Mouse (Mus musculus) T-helper 17 cell (primary cell): ENCODE results near the gene Nfix.
"Not testable (repeated sequence)": the region's sequence is repeated elsewhere in the genome, so short reads cannot be mapped to it uniquely, and the experiment has no call there.

Source experiments
- in situ Hi-C, 2 experiments: fragments of 300-600 bp; cut with MboI, MseI; formaldehyde crosslinking; loops; 1 replicate in 1 of 2; 2 replicates in 1 of 2; pipeline ENCODE4 v1.15.1; 2025; ENCODE audit warnings: high pct_unique_total_duplicates in 2 of 2

Nfix gene

GRCm38 (mm10) chr8:84832759-84833742 is 32.9 kb upstream of the Nfix start:
- in situ Hi-C loops = no loop called here

- in situ Hi-C loops = no loop called here
Measured at GRCm38 (mm10) chr8:84832034-84832717, 32.0 kb upstream of the Nfix start.

- in situ Hi-C loops = no loop called here
Measured at GRCm38 (mm10) chr8:84831490-84831889, 31.3 kb upstream of the Nfix start, which contains the start of gene Gadd45gip1. TSS of gene Gadd45gip1 (plus strand) at chr8:84831522.

- in situ Hi-C loops = not testable (repeated sequence)
Measured at GRCm38 (mm10) chr8:84826518-84826917, 26.4 kb upstream of the Nfix start.

GRCm38 (mm10) chr8:84825636-84826035 is 25.5 kb upstream of the Nfix start:
- in situ Hi-C loops = no loop called here

GRCm38 (mm10) chr8:84823653-84824052 is 23.5 kb upstream of the Nfix start:
- in situ Hi-C loops = loop anchor here in 1 of 2 experiments (5.0 kb wide), 1 partner anchor 111 kb away; no protein-coding TSS in a partner anchor

GRCm38 (mm10) chr8:84822723-84823122 is 22.6 kb upstream of the Nfix start, which contains the start of gene Dand5:
TSS of gene Dand5 (minus strand) at chr8:84822823.
- in situ Hi-C loops = loop anchor here in 1 of 2 experiments (5.0 kb wide), 1 partner anchor 110 kb away; no protein-coding TSS in a partner anchor

- in situ Hi-C loops = no loop called here
Measured at GRCm38 (mm10) chr8:84816117-84816516, 16.0 kb upstream of the Nfix start.

GRCm38 (mm10) chr8:84815547-84815946 is 15.4 kb upstream of the Nfix start:
- in situ Hi-C loops = no loop called here

GRCm38 (mm10) chr8:84814555-84815441 is 14.7 kb upstream of the Nfix start:
- in situ Hi-C loops = no loop called here

- in situ Hi-C loops = no loop called here
Measured at GRCm38 (mm10) chr8:84814240-84814554, 14.1 kb upstream of the Nfix start.

- in situ Hi-C loops = no loop called here
Measured at GRCm38 (mm10) chr8:84813830-84814229, 13.7 kb upstream of the Nfix start.

- in situ Hi-C loops = no loop called here
Measured at GRCm38 (mm10) chr8:84813059-84813458, 12.9 kb upstream of the Nfix start.

- in situ Hi-C loops = no loop called here
Measured at GRCm38 (mm10) chr8:84811303-84811702, 11.2 kb upstream of the Nfix start.

- in situ Hi-C loops = no loop called here
Measured at GRCm38 (mm10) chr8:84810896-84811295, 10.8 kb upstream of the Nfix start.

- in situ Hi-C loops = loop anchor here in 1 of 2 experiments (10.0 kb wide), 1 partner anchor 95 kb away; no protein-coding TSS in a partner anchor
Measured at GRCm38 (mm10) chr8:84809941-84810280, 9.8 kb upstream of the Nfix start.

- in situ Hi-C loops = loop anchor here in 1 of 2 experiments (10.0 kb wide), 1 partner anchor 95 kb away; no protein-coding TSS in a partner anchor
Measured at GRCm38 (mm10) chr8:84809109-84809940, 9.2 kb upstream of the Nfix start.

GRCm38 (mm10) chr8:84806031-84806430 is 5.9 kb upstream of the Nfix start:
- in situ Hi-C loops = loop anchor here in 1 of 2 experiments (10.0 kb wide), 1 partner anchor 91 kb away; no protein-coding TSS in a partner anchor

- in situ Hi-C loops = loop anchor here in 1 of 2 experiments (5.0 kb wide), 1 partner anchor 52 kb away; no protein-coding TSS in a partner anchor
Measured at GRCm38 (mm10) chr8:84799136-84799931, 810 bp downstream of the Nfix start.
